Mouse (Mus musculus) erythroblast, embryonic 14.5 days (primary cell): ENCODE data around the gene Cfap61.

Source experiments
- GATA1 ChIP-seq: IDR thresholded peaks from 2 replicates; pipeline ENCODE4 v1.6.1; 2012; ENCODE audit warnings: low read length, inconsistent platforms, mixed read lengths
- TAL1 ChIP-seq: IDR thresholded peaks from 3 replicates; pipeline ENCODE4 v1.6.1; 2012; ENCODE audit warnings: low read length, inconsistent platforms, mixed read lengths

DNA sequence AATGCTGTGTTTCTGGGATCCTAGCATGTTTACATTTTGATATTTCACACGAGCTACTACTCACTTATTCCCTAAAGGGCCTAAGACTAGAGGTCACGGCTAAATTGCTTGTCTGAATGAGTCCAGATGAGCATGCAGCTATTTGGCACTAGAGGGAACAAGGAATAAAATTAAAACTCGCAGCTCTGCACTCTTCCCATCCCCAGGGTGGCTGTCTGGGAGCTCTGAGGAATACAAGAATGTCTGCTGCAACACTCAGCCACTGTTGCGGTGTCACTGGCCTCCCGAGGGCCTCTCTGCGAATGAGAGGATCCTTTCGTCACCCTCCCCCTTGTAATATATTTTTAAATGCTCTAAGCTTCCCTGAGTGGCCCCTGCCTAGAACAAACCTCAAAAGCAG, 310.8 kb downstream of the Cfap61 start:
- no peak for TF ChIP-seq GATA1
- TF ChIP-seq TAL1 = no peak
